Mouse (Mus musculus): ENCODE results near the gene Flcn. TPM values are rescaled to one million over a fixed set of nuclear protein-coding genes. Genes with fewer than 3 reads are reported as not detected.

The Flcn gene
- polyA plus RNA-seq, 1 experiment from 2014 or later = 30.2 TPM

- H3K4me2 ChIP-seq (replicated peaks; ENCODE audit: low read depth, low read length) = no peak overlapping the region
- no peaks in the 10 kb centered on the region for H3K27me3 ChIP-seq (ENCODE audit: control insufficient read depth, insufficient read depth, low read length)
- H3K9ac ChIP-seq (ENCODE audit: low read depth, low read length) = no peak overlapping the region
- 94% methylated on average over 4 of the region's 4 CpGs for WGBS
- peaks cover 71% of the 10 kb centered on the region for H3K36me3 ChIP-seq (ENCODE audit: control insufficient read depth, insufficient read depth, low read length)
- no peak for ATAC-seq (ENCODE audit: low FRiP score, low TSS enrichment)
- no peaks in the 10 kb centered on the region for H3K4me1 ChIP-seq (ENCODE audit: control insufficient read depth, insufficient read depth, low read length)
- H3K4me3 ChIP-seq (ENCODE audit: low read length) = no peak overlapping the region
- no peaks in the 10 kb centered on the region for H3K9me3 ChIP-seq (ENCODE audit: control insufficient read depth, low read length)
- no peak overlapping the region for H3K27ac ChIP-seq (ENCODE audit: low read depth, low read length)
Observed at GRCm38 (mm10) chr11:59744374-59744773, 65.4 kb downstream of the Flcn start.

- no peak overlapping the region for H3K9ac ChIP-seq (ENCODE audit: low read depth, low read length)
- H3K9me3 ChIP-seq (ENCODE audit: control insufficient read depth, low read length) = no peaks in the 10 kb centered on the region
- H3K4me2 ChIP-seq (replicated peaks; ENCODE audit: low read depth, low read length) = no peak overlapping the region
- no peaks in the 10 kb centered on the region for H3K27me3 ChIP-seq (ENCODE audit: control insufficient read depth, insufficient read depth, low read length)
- H3K4me1 ChIP-seq (ENCODE audit: control insufficient read depth, insufficient read depth, low read length) = no peaks in the 10 kb centered on the region
- H3K36me3 ChIP-seq (ENCODE audit: control insufficient read depth, insufficient read depth, low read length) = peaks cover 69% of the 10 kb centered on the region
- no peak overlapping the region for H3K27ac ChIP-seq (ENCODE audit: low read depth, low read length)
- H3K4me3 ChIP-seq (ENCODE audit: low read length) = no peak overlapping the region
- WGBS = 97% methylated on average over 1 of the region's 1 CpGs
- ATAC-seq (ENCODE audit: low FRiP score, low TSS enrichment) = no peak
Observed at GRCm38 (mm10) chr11:59743712-59744111, 66.1 kb downstream of the Flcn start.

- Histone ChIP-seq H3K9me3 (ENCODE audit: control insufficient read depth, low read length) (no peaks in the 10 kb centered on the region), H3K9ac (ENCODE audit: low read depth, low read length) (no peak overlapping the region), H3K36me3 (ENCODE audit: control insufficient read depth, insufficient read depth, low read length) (peaks cover 70% of the 10 kb centered on the region), H3K27me3 (ENCODE audit: control insufficient read depth, insufficient read depth, low read length) (no peaks in the 10 kb centered on the region), H3K4me1 (ENCODE audit: control insufficient read depth, insufficient read depth, low read length) (no peaks in the 10 kb centered on the region), H3K4me3 (ENCODE audit: low read length) (no peak overlapping the region), H3K27ac (ENCODE audit: low read depth, low read length) (no peak overlapping the region), H3K4me2 (replicated peaks; ENCODE audit: low read depth, low read length) (no peak overlapping the region)
- 97% methylated on average over 2 of the region's 2 CpGs for WGBS
- no peak for ATAC-seq (ENCODE audit: low FRiP score, low TSS enrichment)
Observed at GRCm38 (mm10) chr11:59743307-59743706, 66.5 kb downstream of the Flcn start.

GRCm38 (mm10) chr11:59741915-59742314 is 67.9 kb downstream of the Flcn start:
- no peak overlapping the region for H3K4me3 ChIP-seq (ENCODE audit: low read length)
- H3K27me3 ChIP-seq (ENCODE audit: control insufficient read depth, insufficient read depth, low read length) = no peaks in the 10 kb centered on the region
- H3K4me2 ChIP-seq (replicated peaks; ENCODE audit: low read depth, low read length) = no peak overlapping the region
- WGBS = 96% methylated on average over 5 of the region's 5 CpGs
- no peak overlapping the region for H3K27ac ChIP-seq (ENCODE audit: low read depth, low read length)
- H3K9me3 ChIP-seq (ENCODE audit: control insufficient read depth, low read length) = no peaks in the 10 kb centered on the region
- no peak for ATAC-seq (ENCODE audit: low FRiP score, low TSS enrichment)
- peaks cover 80% of the 10 kb centered on the region for H3K36me3 ChIP-seq (ENCODE audit: control insufficient read depth, insufficient read depth, low read length)
- H3K9ac ChIP-seq (ENCODE audit: low read depth, low read length) = no peak overlapping the region
- H3K4me1 ChIP-seq (ENCODE audit: control insufficient read depth, insufficient read depth, low read length) = no peaks in the 10 kb centered on the region

Other genes starting within 250 kb of the Flcn start
- not detected in 2 replicates for gene Olfr222, start 233.8 kb downstream of the Flcn start, polyA plus RNA-seq (2014; fragmentation: Nextera tagmentation; extraction: Ambion mirVana)
- not detected in 2 replicates for gene Olfr223, start 216.7 kb downstream of the Flcn start, polyA plus RNA-seq (2014; fragmentation: Nextera tagmentation; extraction: Ambion mirVana)
- gene Mprip, start 148.7 kb downstream of the Flcn start, polyA plus RNA-seq (2014; fragmentation: Nextera tagmentation; extraction: Ambion mirVana) = 53.4 and 64.1 TPM in 2 replicates
- gene Pld6, start 22.4 kb downstream of the Flcn start, polyA plus RNA-seq (2014; fragmentation: Nextera tagmentation; extraction: Ambion mirVana) = 1.3 and 1.4 TPM in 2 replicates
- 35.0 and 36.0 TPM in 2 replicates for gene Nt5m, start 29.4 kb upstream of the Flcn start, polyA plus RNA-seq (2014; fragmentation: Nextera tagmentation; extraction: Ambion mirVana)
- 240 and 241 TPM in 2 replicates for gene Cops3, start 29.8 kb upstream of the Flcn start, polyA plus RNA-seq (2014; fragmentation: Nextera tagmentation; extraction: Ambion mirVana)
- gene Med9, start 138.2 kb upstream of the Flcn start, polyA plus RNA-seq (2014; fragmentation: Nextera tagmentation; extraction: Ambion mirVana) = 41.3 and 43.7 TPM in 2 replicates
- 3.0 and 3.6 TPM in 2 replicates for gene Rasd1, start 154.9 kb upstream of the Flcn start, polyA plus RNA-seq (2014; fragmentation: Nextera tagmentation; extraction: Ambion mirVana)
- 13.6 and 13.9 TPM in 2 replicates for gene Pemt, start 236.5 kb upstream of the Flcn start, polyA plus RNA-seq (2014; fragmentation: Nextera tagmentation; extraction: Ambion mirVana)

Data from kidney, embryonic 14.5 days (tissue).